ENCODE assay signal across 23 mouse cellular contexts in the genomic region with DNA sequence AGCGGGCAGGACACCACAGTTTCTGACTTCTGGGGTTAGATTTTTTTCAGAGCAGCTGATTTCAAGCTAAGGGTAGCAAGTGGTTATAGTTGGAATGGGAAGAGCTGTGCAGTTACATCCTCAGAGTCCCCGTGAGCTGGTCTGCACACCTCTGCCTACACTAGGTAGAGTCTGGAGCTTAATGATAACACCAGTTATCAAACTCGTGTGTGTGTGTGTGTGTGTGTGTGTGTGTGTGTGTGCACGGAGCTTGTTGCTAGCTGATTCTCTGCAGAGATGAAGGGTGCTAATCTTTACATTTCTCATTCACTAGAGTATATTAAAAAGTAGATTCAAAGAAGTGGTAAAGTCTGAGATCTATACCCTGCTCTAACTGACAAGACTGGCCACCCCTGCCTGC. TPM values are rescaled to one million over a fixed set of nuclear protein-coding genes. Genes with fewer than 3 reads are reported as not detected.
DNase-seq lines count a peak whose midpoint lies in the region; ATAC-seq and TF ChIP-seq lines count a peak whose summit lies in the region.
"Had no signal": no experiment of that assay in that cellular context is flagged by ENCODE, and none has a peak within 500 bp of the region (broad histone marks: within the 10 kb centered on the region; RNA-seq: fewer than 3 reads in every experiment).

No protein-coding gene starts in this region.

- H3K9me3 ChIP-seq in liver, embryonic 11.5 days (ENCODE audit: control insufficient read depth, low read length) = no peaks in the 10 kb centered on the region; the same call in 1 of the 2 replicates
- H3K9me3 ChIP-seq in liver, postnatal 0 days (ENCODE audit: low read length) = no peaks in the 10 kb centered on the region
- no peaks in the 10 kb centered on the region for H3K9me3 ChIP-seq in MEL (replicated peaks; ENCODE audit: insufficient read depth, low read length)
- H3K9me3 ChIP-seq in liver, embryonic 14.5 days (ENCODE audit: control insufficient read depth, low read length) = no peaks in the 10 kb centered on the region
- H3K9me3 ChIP-seq: embryonic facial prominence, embryonic 10.5 days; embryonic facial prominence, embryonic 12.5 days; forebrain, embryonic 15.5 days had no signal

- TF ChIP-seq CTCF in liver, postnatal 0 days (IDR thresholded peaks at IDR 0.05; ENCODE audit: low read depth) = no peak
- no peak for TF ChIP-seq CTCF in MEL (IDR thresholded peaks at IDR 0.05 in 2 of 3, conservative IDR thresholded peaks at IDR 0.05 in 1 of 3; ENCODE audit: control insufficient read depth in 1 of 3, insufficient read depth in 1 of 3, low read depth in 2 of 3, low read length in 3 of 3, poor library complexity in 1 of 3, severe bottlenecking in 1 of 3)
- no peak for TF ChIP-seq CTCF in liver, embryonic 14.5 days (IDR thresholded peaks at IDR 0.05; ENCODE audit: low read depth)
- no peak for TF ChIP-seq CTCF in layer of hippocampus, adult 2 months (conservative IDR thresholded peaks at IDR 0.05)

- H3K36me3 ChIP-seq in liver, embryonic 11.5 days (ENCODE audit: control insufficient read depth, insufficient read depth, low read length) = no peaks in the 10 kb centered on the region
- H3K36me3 ChIP-seq in liver, postnatal 0 days (replicated peaks; ENCODE audit: insufficient read depth, low read length) = no peaks in the 10 kb centered on the region
- H3K36me3 ChIP-seq in MEL (ENCODE audit: control insufficient read depth in 1 of 2, insufficient read depth in 2 of 2, low read length in 2 of 2) = peaks cover 0 to 8% of the 10 kb centered on the region in 2 experiments; a peak in 2 of 4 replicates
- H3K36me3 ChIP-seq in liver, embryonic 14.5 days (replicated peaks; ENCODE audit: control insufficient read depth, insufficient read depth, low read depth) = no peaks in the 10 kb centered on the region
- H3K36me3 ChIP-seq: embryonic facial prominence, embryonic 10.5 days; embryonic facial prominence, embryonic 12.5 days; forebrain, embryonic 15.5 days; G1E had no signal

- H3K27ac ChIP-seq in liver, embryonic 11.5 days (ENCODE audit: low read depth, low read length) = no peak overlapping the region
- no peak overlapping the region for H3K27ac ChIP-seq in liver, postnatal 0 days (ENCODE audit: low read depth)
- peak overlapping the region; percentile 63 for H3K27ac ChIP-seq in MEL (ENCODE audit: control insufficient read depth, low read depth, low read length)
- no peak overlapping the region for H3K27ac ChIP-seq in liver, embryonic 14.5 days
- H3K27ac ChIP-seq in layer of hippocampus, adult 2 months = no peak overlapping the region
- H3K27ac ChIP-seq: embryonic facial prominence, embryonic 10.5 days; embryonic facial prominence, embryonic 12.5 days; forebrain, embryonic 13.5 days; forebrain, embryonic 15.5 days had no signal

- no peak overlapping the region for H3K9ac ChIP-seq in liver, embryonic 11.5 days (ENCODE audit: low read depth, low read length)
- no peak overlapping the region for H3K9ac ChIP-seq in liver, postnatal 0 days (replicated peaks)
- peak overlapping the region; percentile 39; the same call in 1 of the 2 replicates for H3K9ac ChIP-seq in MEL (ENCODE audit: control insufficient read depth, low read depth, low read length, poor library complexity, severe bottlenecking)
- no peak overlapping the region for H3K9ac ChIP-seq in liver, embryonic 14.5 days (replicated peaks)
- H3K9ac ChIP-seq: embryonic facial prominence, embryonic 12.5 days; forebrain, embryonic 13.5 days; forebrain, embryonic 15.5 days; forebrain, postnatal 0 days had no signal

- H3K79me2 ChIP-seq in MEL (ENCODE audit: control insufficient read depth, insufficient read depth, low read length, poor library complexity) = no peaks in the 10 kb centered on the region

- no peak for TF ChIP-seq RAD21 in MEL (IDR thresholded peaks at IDR 0.05; ENCODE audit: low read depth, low read length)

- TF ChIP-seq EP300 in liver, postnatal 0 days (IDR thresholded peaks at IDR 0.05; ENCODE audit: low read depth) = no peak
- TF ChIP-seq EP300 in MEL (IDR thresholded peaks at IDR 0.05; ENCODE audit: low read depth in 1 of 2, low read length in 2 of 2) = peak; percentile 80 to 85
- no peak for TF ChIP-seq EP300 in liver, embryonic 14.5 days (IDR thresholded peaks at IDR 0.05; ENCODE audit: low read depth)

- no peak overlapping the region for H3K4me3 ChIP-seq in liver, embryonic 11.5 days (ENCODE audit: low read depth, low read length)
- H3K4me3 ChIP-seq in liver, postnatal 0 days (ENCODE audit: low read depth, low read length) = no peak overlapping the region
- H3K4me3 ChIP-seq in MEL (ENCODE audit: control insufficient read depth in 1 of 2, insufficient read depth in 1 of 2, low read depth in 2 of 2, low read length in 2 of 2) = peak overlapping the region in 1 of 2 experiments; percentile 17; a peak in 1 of 4 replicates
- no peak overlapping the region for H3K4me3 ChIP-seq in liver, embryonic 14.5 days (ENCODE audit: insufficient read depth in 1 of 2, low read depth in 2 of 2, low read length in 2 of 2)
- no peak overlapping the region for H3K4me3 ChIP-seq in layer of hippocampus, adult 2 months
- H3K4me3 ChIP-seq: embryonic facial prominence, embryonic 10.5 days; embryonic facial prominence, embryonic 12.5 days; forebrain, embryonic 13.5 days; forebrain, embryonic 15.5 days had no signal

- peak; percentile 54; the same call in 1 of the 2 replicates for ATAC-seq in liver, embryonic 11.5 days (replicated peaks; ENCODE audit: low FRiP score)
- no peak for ATAC-seq in liver, postnatal 0 days
- peak; percentile 39 for ATAC-seq in liver, embryonic 14.5 days (ENCODE audit: insufficient read depth)
- ATAC-seq: CD4-positive, CD25-positive, alpha-beta regulatory T cell, adult 4 months; forebrain, embryonic 13.5 days; forebrain, embryonic 15.5 days; forebrain, postnatal 0 days had no signal

- no peak for DNase-seq in liver, embryonic 11.5 days (ENCODE audit: low spot score)
- DNase-seq in liver, postnatal 0 days = no peak
- peak; percentile 66 for DNase-seq in MEL (ENCODE audit: low read depth, low spot score)
- DNase-seq in liver, embryonic 14.5 days (ENCODE audit: low read depth in 3 of 3, low spot score in 3 of 3) = no peak
- DNase-seq in layer of hippocampus, adult 8-10 months (ENCODE audit: low spot score in 2 of 2) = no peak
- no peak for DNase-seq in layer of hippocampus, adult 2 months (ENCODE audit: low spot score in 2 of 2)
- DNase-seq: adrenal gland, adult 2 months; adrenal gland, postnatal 10 days; adrenal gland, postnatal 25 days; B cell, adult 2 months; cerebellum, adult 11 months; cerebellum, adult 18-20 months; cerebellum, adult 8-10 months; cerebellum, adult 9-11 months; cerebellum, postnatal 14 days; cerebellum, postnatal 36 days; forebrain, postnatal 0 days had no signal

- no peaks in the 10 kb centered on the region for H3K4me1 ChIP-seq in liver, embryonic 11.5 days (replicated peaks; ENCODE audit: control insufficient read depth, insufficient read depth, low read length)
- peaks cover 11% of the 10 kb centered on the region; the same call in 1 of the 2 replicates for H3K4me1 ChIP-seq in liver, postnatal 0 days (ENCODE audit: insufficient read depth)
- H3K4me1 ChIP-seq in MEL (ENCODE audit: control insufficient read depth in 1 of 2, insufficient read depth in 2 of 2, low read length in 2 of 2) = peaks cover 6 to 16% of the 10 kb centered on the region in 2 experiments
- peaks cover 0 to 6% of the 10 kb centered on the region in 2 experiments; a peak in 2 of 4 replicates for H3K4me1 ChIP-seq in liver, embryonic 14.5 days (replicated peaks; ENCODE audit: control insufficient read depth in 2 of 2, insufficient read depth in 2 of 2, low read length in 1 of 2)
- H3K4me1 ChIP-seq: embryonic facial prominence, embryonic 12.5 days; forebrain, embryonic 13.5 days; forebrain, embryonic 15.5 days had no signal

- no peak for TF ChIP-seq POLR2A in MEL (IDR thresholded peaks at IDR 0.05; ENCODE audit: control insufficient read depth in 1 of 2, insufficient read depth in 1 of 2, low read depth in 1 of 2, low read length in 2 of 2, poor library complexity in 1 of 2)

- no peaks in the 10 kb centered on the region for H3K27me3 ChIP-seq in liver, embryonic 11.5 days (replicated peaks; ENCODE audit: control insufficient read depth, insufficient read depth, low read length)
- H3K27me3 ChIP-seq in liver, postnatal 0 days (ENCODE audit: insufficient read depth, low read length) = no peaks in the 10 kb centered on the region
- no peaks in the 10 kb centered on the region for H3K27me3 ChIP-seq in MEL (ENCODE audit: control insufficient read depth in 1 of 2, insufficient read depth in 2 of 2, low read length in 2 of 2)
- H3K27me3 ChIP-seq in liver, embryonic 14.5 days (ENCODE audit: control insufficient read depth, insufficient read depth, low read length) = no peaks in the 10 kb centered on the region
- H3K27me3 ChIP-seq: embryonic facial prominence, embryonic 12.5 days; forebrain, embryonic 13.5 days; forebrain, embryonic 15.5 days had no signal

- H3K4me2 ChIP-seq in liver, embryonic 11.5 days = no peak overlapping the region
- no peak overlapping the region for H3K4me2 ChIP-seq in liver, postnatal 0 days (ENCODE audit: low read depth, low read length)
- H3K4me2 ChIP-seq in liver, embryonic 14.5 days (ENCODE audit: low read depth) = no peak overlapping the region
- H3K4me2 ChIP-seq: embryonic facial prominence, embryonic 12.5 days; forebrain, embryonic 13.5 days; forebrain, embryonic 15.5 days had no signal

- 57% methylated on average over 4 of the region's 4 CpGs for WGBS in liver, embryonic 11.5 days
- 37% methylated on average over 4 of the region's 4 CpGs for WGBS in liver, postnatal 0 days (ENCODE audit: insufficient replicate concordance)
- 25% methylated on average over 4 of the region's 4 CpGs for WGBS in liver, embryonic 14.5 days (ENCODE audit: insufficient replicate concordance)

RNA-seq across cellular contexts. Expression of a gene that starts 25.1 kb away (rescaled TPM):
- 8.4 and 10.0 TPM in 2 replicates for polyA plus RNA-seq in liver, embryonic 11.5 days (2014; fragmentation: Nextera tagmentation; extraction: Ambion mirVana)
- 3.2 and 3.3 TPM in 2 replicates for polyA plus RNA-seq in liver, postnatal 0 days (2015; fragmentation: Nextera tagmentation; extraction: Ambion mirVana)
- total RNA-seq in MEL (2012; rRNA removed) = 42.9 and 47.1 TPM in 2 replicates
- 10 to 100 TPM in 1 of 2 experiments, not detected in 1; 55.0 TPM for polyA plus RNA-seq in MEL (2012; ENCODE audit: insufficient read depth in 1 of 2, insufficient read length in 2 of 2, low read depth in 1 of 2, low replicate concordance in 2 of 2, missing spikeins in 1 of 2)
- polyA plus RNA-seq in liver, embryonic 14.5 days (2012; rRNA removed) = 4.2 and 5.5 TPM in 2 replicates
- polyA plus RNA-seq in liver, embryonic 14.5 days (2014; fragmentation: Nextera tagmentation; extraction: Ambion mirVana) = 3.3 and 3.9 TPM in 2 replicates
- total RNA-seq in layer of hippocampus, adult 8-10 months (2022) = 10 to 100 TPM; 56.4 to 58.7 (median 58.4) TPM
- 10 to 100 TPM; 60.3 to 65.9 TPM for total RNA-seq in layer of hippocampus, adult 2 months (2021)

RNA-seq across cellular contexts. Expression of a gene that starts 38.5 kb away (rescaled TPM):
- polyA plus RNA-seq in liver, embryonic 11.5 days (2014; fragmentation: Nextera tagmentation; extraction: Ambion mirVana) = 113 and 115 TPM in 2 replicates
- 28.2 and 29.5 TPM in 2 replicates for polyA plus RNA-seq in liver, postnatal 0 days (2015; fragmentation: Nextera tagmentation; extraction: Ambion mirVana)
- 99.2 and 160 TPM in 2 replicates for total RNA-seq in MEL (2012; rRNA removed)
- polyA plus RNA-seq in MEL (2012; ENCODE audit: insufficient read depth in 1 of 2, insufficient read length in 2 of 2, low read depth in 1 of 2, low replicate concordance in 2 of 2, missing spikeins in 1 of 2) = 100 to 1,000 TPM in 1 of 2 experiments, not detected in 1; 105 TPM
- 21.5 and 31.3 TPM in 2 replicates for polyA plus RNA-seq in liver, embryonic 14.5 days (2012; rRNA removed)
- 41.1 and 43.3 TPM in 2 replicates for polyA plus RNA-seq in liver, embryonic 14.5 days (2014; fragmentation: Nextera tagmentation; extraction: Ambion mirVana)
- total RNA-seq in layer of hippocampus, adult 8-10 months (2022) = 100 to 1,000 TPM; 147 to 154 (median 150) TPM
- 100 to 1,000 TPM; 150 to 154 TPM for total RNA-seq in layer of hippocampus, adult 2 months (2021)
